Mouse (Mus musculus) lung, embryonic 16.5 days (tissue): ENCODE measurements around the gene Akap2. TPM values are rescaled to one million over a fixed set of nuclear protein-coding genes. Genes with fewer than 3 reads are reported as not detected.

Source experiments
- ATAC-seq: fragments of 200-750 bp; cut with Nextera tagmentation; 2 replicates; pipeline ENCODE4 v1.8.0; 2017; ENCODE audit warnings: low read depth, mild to moderate bottlenecking, moderate library complexity
- H3K27ac ChIP-seq: fragments of 300-500 bp; sonication (generic); 2 replicates; pipeline ENCODE4 v1.5.1; 2014; ENCODE audit warnings: mild to moderate bottlenecking, control low read depth, low read length
- H3K27me3 ChIP-seq: fragments of 300-500 bp; sonication (generic); 2 replicates; pipeline ENCODE4 v1.6.1; 2014; ENCODE audit warnings: low read depth, low read length, mixed read lengths; ENCODE audit not compliant: control insufficient read depth, insufficient read depth
- H3K36me3 ChIP-seq: fragments of 300-500 bp; sonication (generic); 2 replicates; pipeline ENCODE4 v1.6.1; 2014; ENCODE audit warnings: low read length; ENCODE audit not compliant: control insufficient read depth, insufficient read depth
- H3K4me1 ChIP-seq: fragments of 300-500 bp; sonication (generic); replicated peaks from 2 replicates; pipeline ENCODE4 v1.6.1; 2014; ENCODE audit warnings: low read length, mixed read lengths; ENCODE audit not compliant: control insufficient read depth, insufficient read depth
- H3K4me2 ChIP-seq: fragments of 300-500 bp; sonication (generic); 2 replicates; pipeline ENCODE4 v1.6.1; 2014; ENCODE audit warnings: low read depth, low read length, control low read depth
- H3K4me3 ChIP-seq: fragments of 300-500 bp; sonication (generic); 2 replicates; pipeline ENCODE4 v1.5.1; 2014; ENCODE audit warnings: mild to moderate bottlenecking, low read length, control low read depth
- H3K9ac ChIP-seq: fragments of 300-500 bp; sonication (generic); 2 replicates; pipeline ENCODE4 v1.6.1; 2014; ENCODE audit warnings: low read length, control low read depth
- H3K9me3 ChIP-seq: fragments of 300-500 bp; sonication (generic); 2 replicates; pipeline ENCODE4 v1.6.1; 2016; ENCODE audit warnings: low read length; ENCODE audit not compliant: control insufficient read depth
- WGBS: fragments of 180-500 bp; shearing (Covaris S2); extraction: QIAGEN DNeasy Blood & Tissue Kit; methylation state at CpG from one replicate; pipeline ENCODE4 v1.1.7; 2014; 5-methylcytosine and 5-hydroxymethylcytosine counted together
- polyA plus RNA-seq: library from polyadenylated mRNA; unstranded; fragments of >200 nt; fragmentation: Nextera tagmentation; extraction: Ambion mirVana; gene quantifications from 2 replicates; pipeline ENCODE4 v1.2.1, GENCODE M21; 2015

Gene Akap2
- polyA plus RNA-seq = 44.4 and 46.5 TPM in 2 replicates

DNA sequence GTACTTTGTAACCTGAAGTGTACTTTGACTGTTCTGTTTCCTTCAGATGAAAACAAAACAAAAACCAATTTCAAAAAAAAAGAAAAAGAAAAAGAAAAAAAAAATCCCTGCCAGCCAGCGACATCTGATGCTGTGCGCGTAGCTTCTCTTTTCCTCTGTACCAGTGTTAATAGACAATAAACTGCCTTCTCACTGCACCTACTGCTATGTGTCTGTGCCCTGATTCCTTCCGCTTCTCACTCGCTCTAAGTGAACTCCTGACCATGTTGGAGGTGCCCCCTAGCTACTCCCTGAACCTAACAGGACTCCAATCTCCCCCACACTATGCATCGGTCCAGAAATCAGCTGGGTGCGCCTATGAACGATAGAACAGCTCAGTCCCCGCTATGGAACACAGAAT, at the start of gene Akap2:
Gene Akap2 (plus strand): TSS at position 304 of the 400 bp plus-strand sequence.
- H3K4me3 ChIP-seq = no peak within 1 kb of the TSS
- no peak within 1 kb of the TSS for H3K9ac ChIP-seq
- ATAC-seq = no peak
- no peak within 1 kb of the TSS for H3K27ac ChIP-seq
- H3K36me3 ChIP-seq = no peaks in the 10 kb centered on the region
- no peaks in the 10 kb centered on the region for H3K27me3 ChIP-seq
- WGBS = 92% methylated on average over 9 of the region's 9 CpGs
- H3K4me2 ChIP-seq = no peak within 1 kb of the TSS
- no peaks in the 10 kb centered on the region for H3K9me3 ChIP-seq
- H3K4me1 ChIP-seq = no peaks in the 10 kb centered on the region

- no peaks in the 10 kb centered on the region for H3K27me3 ChIP-seq
- peaks cover 29% of the 10 kb centered on the region for H3K4me1 ChIP-seq
- no peak overlapping the region for H3K4me2 ChIP-seq
- no peaks in the 10 kb centered on the region for H3K36me3 ChIP-seq
- no peak overlapping the region for H3K9ac ChIP-seq
- WGBS = 42% methylated on average over 7 of the region's 7 CpGs
- no peaks in the 10 kb centered on the region for H3K9me3 ChIP-seq
- no peak overlapping the region for H3K27ac ChIP-seq
- H3K4me3 ChIP-seq = no peak overlapping the region
- ATAC-seq = no peak
Measured at GRCm38 (mm10) chr4:57670813-57671469, 46.5 kb upstream of the Akap2 start.

GRCm38 (mm10) chr4:57672541-57672940, 44.9 kb upstream of the Akap2 start:
- no peak for ATAC-seq
- WGBS = 74% methylated on average over 4 of the region's 4 CpGs
- H3K4me2 ChIP-seq = no peak overlapping the region
- H3K36me3 ChIP-seq = no peaks in the 10 kb centered on the region
- H3K4me1 ChIP-seq = peaks cover 30% of the 10 kb centered on the region
- H3K27me3 ChIP-seq = no peaks in the 10 kb centered on the region
- no peak overlapping the region for H3K9ac ChIP-seq
- H3K4me3 ChIP-seq = no peak overlapping the region
- H3K27ac ChIP-seq = no peak overlapping the region
- H3K9me3 ChIP-seq = no peaks in the 10 kb centered on the region

- peak overlapping the region; percentile 50 for H3K9ac ChIP-seq
- H3K36me3 ChIP-seq = no peaks in the 10 kb centered on the region
- peak overlapping the region; percentile 38 for H3K4me2 ChIP-seq
- WGBS = 13% methylated on average over 12 of the region's 12 CpGs
- H3K4me3 ChIP-seq = peak overlapping the region; percentile 16; the same call in 1 of the 2 replicates
- H3K27ac ChIP-seq = peak overlapping the region; percentile 81
- no peaks in the 10 kb centered on the region for H3K27me3 ChIP-seq
- H3K9me3 ChIP-seq = no peaks in the 10 kb centered on the region
- ATAC-seq = peak; percentile 53; the same call in 1 of the 2 replicates
- H3K4me1 ChIP-seq = peaks cover 30% of the 10 kb centered on the region
Measured at GRCm38 (mm10) chr4:57672996-57673906, 44.2 kb upstream of the Akap2 start.

DNA sequence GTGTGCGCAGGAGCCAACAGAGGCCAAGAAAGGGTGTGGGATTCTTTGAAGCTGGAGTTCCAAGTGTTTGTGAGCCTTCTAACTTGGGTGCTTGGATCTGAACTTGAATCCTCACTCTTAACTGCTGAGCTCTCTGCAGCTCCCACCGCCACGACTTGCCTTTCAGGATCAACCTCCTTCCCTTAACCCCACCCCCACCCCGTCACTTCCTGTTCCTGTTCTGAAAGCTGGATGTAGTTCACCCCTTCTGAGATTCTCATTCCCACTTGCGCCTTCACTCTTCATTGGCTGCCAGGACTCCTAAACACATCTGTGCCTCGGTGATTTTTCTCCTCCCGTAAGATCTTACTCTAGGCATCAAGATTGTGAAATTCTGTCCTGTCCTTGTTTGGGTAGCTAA, 43.1 kb upstream of the Akap2 start:
- Histone ChIP-seq H3K4me2 (no peak overlapping the region), H3K36me3 (no peaks in the 10 kb centered on the region), H3K27me3 (no peaks in the 10 kb centered on the region), H3K9ac (no peak overlapping the region), H3K4me1 (peaks cover 31% of the 10 kb centered on the region), H3K27ac (peak overlapping the region; percentile 81), H3K9me3 (no peaks in the 10 kb centered on the region), H3K4me3 (no peak overlapping the region)
- WGBS = 53% methylated on average over 7 of the region's 7 CpGs
- ATAC-seq = no peak

GRCm38 (mm10) chr4:57675387-57675786, 42.1 kb upstream of the Akap2 start:
- Histone ChIP-seq H3K9me3 (no peaks in the 10 kb centered on the region), H3K4me2 (peak overlapping the region; percentile 50), H3K4me1 (peaks cover 33% of the 10 kb centered on the region), H3K36me3 (no peaks in the 10 kb centered on the region), H3K27me3 (no peaks in the 10 kb centered on the region), H3K9ac (peak overlapping the region; percentile 47; the same call in 1 of the 2 replicates), H3K27ac (peak overlapping the region; percentile 81), H3K4me3 (peak overlapping the region; percentile 25; the same call in 1 of the 2 replicates)
- 2% methylated on average over 13 of the region's 13 CpGs for WGBS
- ATAC-seq = peak; percentile 86

DNA sequence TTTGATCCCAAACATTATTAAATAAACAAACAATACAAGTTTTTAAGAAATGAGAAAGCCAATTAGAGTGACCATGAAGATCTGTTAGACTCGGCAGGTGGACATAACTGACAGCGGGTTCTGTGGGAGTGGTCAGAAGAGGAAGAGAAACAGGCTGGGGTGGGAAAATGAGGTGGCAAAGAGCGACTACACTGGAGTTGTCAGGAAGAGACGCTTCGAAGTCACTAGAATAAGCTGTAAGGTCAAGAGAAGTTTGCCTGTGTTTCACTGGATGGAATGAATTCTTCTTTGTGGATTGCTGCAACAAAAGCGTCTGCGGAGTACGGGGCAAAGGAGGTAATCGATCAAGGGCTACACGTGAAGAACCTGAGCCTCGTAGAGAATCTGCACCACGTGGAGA, 39.5 kb upstream of the Akap2 start:
- no peaks in the 10 kb centered on the region for H3K36me3 ChIP-seq
- H3K9me3 ChIP-seq = no peaks in the 10 kb centered on the region
- H3K4me1 ChIP-seq = peaks cover 36% of the 10 kb centered on the region
- H3K27me3 ChIP-seq = no peaks in the 10 kb centered on the region
- no peak overlapping the region for H3K4me2 ChIP-seq
- no peak for ATAC-seq
- H3K9ac ChIP-seq = no peak overlapping the region
- no peak overlapping the region for H3K4me3 ChIP-seq
- WGBS = 43% methylated on average over 12 of the region's 12 CpGs
- no peak overlapping the region for H3K27ac ChIP-seq

- H3K9me3 ChIP-seq = no peaks in the 10 kb centered on the region
- 53% methylated on average over 9 of the region's 9 CpGs for WGBS
- peak overlapping the region; percentile 59 for H3K27ac ChIP-seq
- peaks cover 27% of the 10 kb centered on the region for H3K4me1 ChIP-seq
- peak; percentile 30; the same call in 1 of the 2 replicates for ATAC-seq
- H3K36me3 ChIP-seq = no peaks in the 10 kb centered on the region
- no peaks in the 10 kb centered on the region for H3K27me3 ChIP-seq
- no peak overlapping the region for H3K4me3 ChIP-seq
- no peak overlapping the region for H3K4me2 ChIP-seq
- H3K9ac ChIP-seq = no peak overlapping the region
Measured at GRCm38 (mm10) chr4:57678991-57679457, 38.4 kb upstream of the Akap2 start.

DNA sequence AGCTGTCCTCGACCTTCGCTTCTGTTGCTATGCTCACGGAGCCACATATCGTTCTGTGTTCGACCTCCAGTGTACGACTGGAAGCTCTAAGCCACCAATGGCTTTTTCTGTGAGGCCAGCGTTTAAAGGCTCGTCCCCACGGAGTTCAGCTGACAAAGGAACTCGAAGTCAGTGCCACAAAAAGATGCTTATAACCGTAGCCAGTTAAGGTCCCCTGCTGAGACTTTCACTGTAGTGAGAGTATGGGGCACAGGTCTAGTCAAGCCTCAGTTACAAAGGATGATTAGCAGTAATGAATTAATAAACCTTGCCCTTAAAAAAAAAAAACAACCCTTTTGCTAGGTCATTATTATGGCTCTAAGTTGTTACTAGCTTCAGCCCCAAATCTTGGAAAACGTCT, 37.3 kb upstream of the Akap2 start:
- Histone ChIP-seq H3K9ac (no peak overlapping the region), H3K27me3 (no peaks in the 10 kb centered on the region), H3K36me3 (no peaks in the 10 kb centered on the region), H3K4me1 (peaks cover 15% of the 10 kb centered on the region), H3K27ac (no peak overlapping the region), H3K9me3 (no peaks in the 10 kb centered on the region), H3K4me2 (no peak overlapping the region), H3K4me3 (no peak overlapping the region)
- ATAC-seq = no peak
- WGBS = 92% methylated on average over 12 of the region's 12 CpGs
